In genomic region chr17:34795633-34796032, GRCm38 (mm10) we compare ENCODE assay signal across 8 mouse cellular contexts. TPM values are rescaled to one million over a fixed set of nuclear protein-coding genes. Genes with fewer than 3 reads are reported as not detected.
DNase-seq lines count a peak whose midpoint lies in the region; ATAC-seq lines count a peak whose summit lies in the region.

No protein-coding gene starts in this region.

- no peaks in the 10 kb centered on the region for H3K36me3 ChIP-seq in hindbrain, embryonic 11.5 days (ENCODE audit: control insufficient read depth, insufficient read depth, low read length)
- no peaks in the 10 kb centered on the region for H3K36me3 ChIP-seq in hindbrain, embryonic 14.5 days (replicated peaks; ENCODE audit: control insufficient read depth, insufficient read depth)

- H3K9ac ChIP-seq in hindbrain, embryonic 11.5 days (ENCODE audit: low read depth, low read length), result no peak overlapping the region
- no peak overlapping the region for H3K9ac ChIP-seq in hindbrain, embryonic 14.5 days

- intact Hi-C loops in heart, postnatal 36 days (cut with DNase I), result loop anchor here (5.0 kb wide), 1 partner anchor 83 kb away; no protein-coding TSS in a partner anchor

- no peaks in the 10 kb centered on the region for H3K27me3 ChIP-seq in hindbrain, embryonic 11.5 days (ENCODE audit: control insufficient read depth, insufficient read depth, low read length)
- no peaks in the 10 kb centered on the region for H3K27me3 ChIP-seq in hindbrain, embryonic 14.5 days (ENCODE audit: control insufficient read depth, insufficient read depth, low read length)

- H3K27ac ChIP-seq in hindbrain, embryonic 11.5 days (ENCODE audit: low read depth, low read length), result no peak overlapping the region
- H3K27ac ChIP-seq in hindbrain, embryonic 14.5 days, result no peak overlapping the region

- no peak overlapping the region for H3K4me2 ChIP-seq in hindbrain, embryonic 11.5 days (replicated peaks; ENCODE audit: low read depth, low read length)
- no peak overlapping the region for H3K4me2 ChIP-seq in hindbrain, embryonic 14.5 days (replicated peaks)

- no peaks in the 10 kb centered on the region for H3K4me1 ChIP-seq in hindbrain, embryonic 11.5 days (replicated peaks; ENCODE audit: control insufficient read depth, insufficient read depth, low read length)
- no peaks in the 10 kb centered on the region for H3K4me1 ChIP-seq in hindbrain, embryonic 14.5 days (replicated peaks; ENCODE audit: control insufficient read depth, insufficient read depth, low read length)

- H3K4me3 ChIP-seq in hindbrain, embryonic 11.5 days (ENCODE audit: low read depth, low read length), result no peak overlapping the region
- no peak overlapping the region for H3K4me3 ChIP-seq in hindbrain, embryonic 14.5 days (replicated peaks; ENCODE audit: low read length)

- ATAC-seq in hindbrain, embryonic 11.5 days (ENCODE audit: low FRiP score), result no peak
- no peak for ATAC-seq in hindbrain, embryonic 14.5 days (ENCODE audit: low FRiP score)
- peak; percentile 43; the same call in 1 of the 2 replicates for ATAC-seq in megakaryocyte, adult 5-6 weeks (ENCODE audit: poor library complexity, severe bottlenecking)
- ATAC-seq in granulocyte monocyte progenitor cell, adult 5-6 weeks (replicated peaks; ENCODE audit: poor library complexity, severe bottlenecking), result no peak

- WGBS in hindbrain, embryonic 11.5 days, result 57% methylated on average over 9 of the region's 9 CpGs
- WGBS in hindbrain, embryonic 14.5 days, result 70% methylated on average over 9 of the region's 9 CpGs

- peak; percentile 53 for DNase-seq in hindbrain, embryonic 11.5 days (ENCODE audit: low spot score)
- DNase-seq in hindbrain, embryonic 14.5 days (ENCODE audit: low spot score), result no peak
- DNase-seq in urinary bladder, postnatal 25 days (ENCODE audit: low spot score), result peak; percentile 52
- no peak for DNase-seq in urinary bladder, postnatal 10 days (ENCODE audit: low spot score)
- peak; percentile 29 for DNase-seq in cerebellum, adult 9-10 months
- DNase-seq in heart, postnatal 36 days, result peak; percentile 36 to 65

- no peaks in the 10 kb centered on the region for H3K9me3 ChIP-seq in hindbrain, embryonic 11.5 days (ENCODE audit: control insufficient read depth, low read length)
- H3K9me3 ChIP-seq in hindbrain, embryonic 14.5 days (ENCODE audit: control insufficient read depth, low read length), result peaks cover 4% of the 10 kb centered on the region; the same call in 1 of the 2 replicates

RNA-seq across cellular contexts. Expression of gene Cyp21a1, which starts 8.7 kb away (rescaled TPM):
- not detected in 2 replicates for polyA plus RNA-seq in hindbrain, embryonic 11.5 days (2014; fragmentation: Nextera tagmentation; extraction: Ambion mirVana)
- not detected in 2 replicates for polyA plus RNA-seq in hindbrain, embryonic 14.5 days (2014; fragmentation: Nextera tagmentation; extraction: Ambion mirVana)
- total RNA-seq in heart, postnatal 36 days (2021), result not detected
- not detected in 2 replicates for total RNA-seq in megakaryocyte, adult 5-6 weeks (2015)
- total RNA-seq in megakaryocyte, adult 5-6 weeks (2017), result not detected in 2 replicates
- not detected in 2 replicates for total RNA-seq in granulocyte monocyte progenitor cell, adult 5-6 weeks (2014; fragmentation: Nextera tagmentation)
- not detected in 2 replicates for total RNA-seq in granulocyte monocyte progenitor cell, adult 5-6 weeks (2017)

RNA-seq across cellular contexts. Expression of gene Stk19, which starts 41.1 kb away (rescaled TPM):
- 21.7 and 22.7 TPM in 2 replicates for polyA plus RNA-seq in hindbrain, embryonic 11.5 days (2014; fragmentation: Nextera tagmentation; extraction: Ambion mirVana)
- polyA plus RNA-seq in hindbrain, embryonic 14.5 days (2014; fragmentation: Nextera tagmentation; extraction: Ambion mirVana), result 25.9 and 28.8 TPM in 2 replicates
- 10 to 100 TPM in 1 of 2 experiments, 1 to 10 TPM in 1; 10.0 to 11.1 TPM for total RNA-seq in heart, postnatal 36 days (2021)
- total RNA-seq in megakaryocyte, adult 5-6 weeks (2015), result 17.5 and 21.8 TPM in 2 replicates
- total RNA-seq in megakaryocyte, adult 5-6 weeks (2017), result 24.7 and 33.7 TPM in 2 replicates
- 24.0 and 47.6 TPM in 2 replicates for total RNA-seq in granulocyte monocyte progenitor cell, adult 5-6 weeks (2014; fragmentation: Nextera tagmentation)
- total RNA-seq in granulocyte monocyte progenitor cell, adult 5-6 weeks (2017), result 23.1 and 29.0 TPM in 2 replicates

RNA-seq across cellular contexts. Expression of gene Dxo, which starts 41.2 kb away (rescaled TPM):
- polyA plus RNA-seq in hindbrain, embryonic 11.5 days (2014; fragmentation: Nextera tagmentation; extraction: Ambion mirVana), result 58.6 and 64.9 TPM in 2 replicates
- polyA plus RNA-seq in hindbrain, embryonic 14.5 days (2014; fragmentation: Nextera tagmentation; extraction: Ambion mirVana), result 54.4 and 61.9 TPM in 2 replicates
- 10 to 100 TPM; 12.4 to 17.3 TPM for total RNA-seq in heart, postnatal 36 days (2021)
- 22.4 and 28.5 TPM in 2 replicates for total RNA-seq in megakaryocyte, adult 5-6 weeks (2015)
- 17.7 and 24.6 TPM in 2 replicates for total RNA-seq in megakaryocyte, adult 5-6 weeks (2017)
- total RNA-seq in granulocyte monocyte progenitor cell, adult 5-6 weeks (2014; fragmentation: Nextera tagmentation), result 28.3 and 50.7 TPM in 2 replicates
- 30.2 and 32.1 TPM in 2 replicates for total RNA-seq in granulocyte monocyte progenitor cell, adult 5-6 weeks (2017)

RNA-seq across cellular contexts. Expression of gene C4b, which starts 52.0 kb away (rescaled TPM):
- not detected in 2 replicates for polyA plus RNA-seq in hindbrain, embryonic 11.5 days (2014; fragmentation: Nextera tagmentation; extraction: Ambion mirVana)
- polyA plus RNA-seq in hindbrain, embryonic 14.5 days (2014; fragmentation: Nextera tagmentation; extraction: Ambion mirVana), result 0.22 TPM in 1 of 2 replicates, not detected in the other
- 10 to 100 TPM; 22.8 to 24.7 TPM for total RNA-seq in heart, postnatal 36 days (2021)
- 0.52 and 1.7 TPM in 2 replicates for total RNA-seq in megakaryocyte, adult 5-6 weeks (2015)
- 0.37 TPM in 1 of 2 replicates, not detected in the other for total RNA-seq in megakaryocyte, adult 5-6 weeks (2017)
- 0.23 TPM in 1 of 2 replicates, not detected in the other for total RNA-seq in granulocyte monocyte progenitor cell, adult 5-6 weeks (2014; fragmentation: Nextera tagmentation)
- 0.09 TPM in 1 of 2 replicates, not detected in the other for total RNA-seq in granulocyte monocyte progenitor cell, adult 5-6 weeks (2017)

RNA-seq across cellular contexts. Expression of gene Skiv2l, which starts 54.4 kb away (rescaled TPM):
- polyA plus RNA-seq in hindbrain, embryonic 11.5 days (2014; fragmentation: Nextera tagmentation; extraction: Ambion mirVana), result 26.9 and 29.9 TPM in 2 replicates
- 49.6 and 51.2 TPM in 2 replicates for polyA plus RNA-seq in hindbrain, embryonic 14.5 days (2014; fragmentation: Nextera tagmentation; extraction: Ambion mirVana)
- total RNA-seq in heart, postnatal 36 days (2021), result 10 to 100 TPM; 22.6 to 24.5 TPM
- total RNA-seq in megakaryocyte, adult 5-6 weeks (2015), result 13.3 and 17.1 TPM in 2 replicates
- 34.8 and 43.5 TPM in 2 replicates for total RNA-seq in megakaryocyte, adult 5-6 weeks (2017)
- total RNA-seq in granulocyte monocyte progenitor cell, adult 5-6 weeks (2014; fragmentation: Nextera tagmentation), result 31.1 and 48.4 TPM in 2 replicates
- total RNA-seq in granulocyte monocyte progenitor cell, adult 5-6 weeks (2017), result 29.3 and 43.9 TPM in 2 replicates

Comparison
In these comparisons a context has a peak if more than half of its experiments do, and no peak if none do; other contexts are left out.
1. DNase-seq: peak in hindbrain, embryonic 11.5 days (single experiment), urinary bladder, postnatal 25 days (single experiment), cerebellum, adult 9-10 months (single experiment) and heart, postnatal 36 days (2 of 2); none in hindbrain, embryonic 14.5 days (single experiment) and urinary bladder, postnatal 10 days (single experiment).